Mouse (Mus musculus) R1 (cell line): Measurements from ENCODE around the gene Psmd9.
"Not testable (repeated sequence)": the region's sequence is repeated elsewhere in the genome, so short reads cannot be mapped to it uniquely, and the experiment has no call there.

Source experiments
- DNase-seq: peaks from one replicate; pipeline ENCODE4 v3.0.0-alpha.2; 2018; ENCODE audit warnings: low read depth, low spot score

Gene Psmd9

DNA sequence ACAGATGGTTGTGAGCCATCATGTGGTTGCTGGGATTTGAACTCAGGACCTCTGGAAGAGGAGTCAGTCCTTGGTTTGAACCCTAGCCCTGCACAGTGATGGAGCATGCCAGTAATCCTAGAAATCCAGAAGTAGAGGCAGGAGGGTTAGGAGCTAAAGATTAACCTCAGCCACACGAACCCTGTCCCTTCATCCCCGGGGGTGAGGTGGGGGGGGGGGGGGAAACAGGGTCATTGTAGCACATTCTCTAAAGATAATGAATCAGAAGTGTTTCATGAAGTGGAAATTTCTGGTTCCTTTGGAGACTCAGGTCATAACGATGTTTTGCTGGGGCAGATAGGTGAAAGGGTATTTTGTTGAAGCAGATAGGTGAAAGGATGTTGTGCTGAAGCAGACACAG, 21.7 kb downstream of the Psmd9 start:
- DNase-seq: no peak

DNA sequence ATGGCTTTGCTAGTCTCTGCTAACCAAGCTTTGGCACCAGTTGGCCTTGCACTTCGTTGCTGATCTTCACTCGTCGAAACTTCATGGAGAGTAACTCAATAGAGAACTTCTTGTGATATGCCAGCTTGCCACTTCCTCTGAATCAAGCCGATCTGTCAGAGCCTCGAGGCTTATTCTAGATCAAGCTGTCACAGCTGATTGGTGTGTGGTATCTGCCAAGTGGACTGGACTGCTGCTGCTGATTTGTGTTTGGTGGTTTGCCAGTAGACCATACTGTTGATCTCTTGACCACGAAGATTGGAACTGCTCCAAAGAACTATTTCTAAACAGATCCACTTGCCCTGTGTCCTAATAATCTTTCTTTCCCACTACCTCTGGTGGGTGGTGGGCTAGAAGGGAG, 22.2 kb downstream of the Psmd9 start:
- no peak for DNase-seq

DNA sequence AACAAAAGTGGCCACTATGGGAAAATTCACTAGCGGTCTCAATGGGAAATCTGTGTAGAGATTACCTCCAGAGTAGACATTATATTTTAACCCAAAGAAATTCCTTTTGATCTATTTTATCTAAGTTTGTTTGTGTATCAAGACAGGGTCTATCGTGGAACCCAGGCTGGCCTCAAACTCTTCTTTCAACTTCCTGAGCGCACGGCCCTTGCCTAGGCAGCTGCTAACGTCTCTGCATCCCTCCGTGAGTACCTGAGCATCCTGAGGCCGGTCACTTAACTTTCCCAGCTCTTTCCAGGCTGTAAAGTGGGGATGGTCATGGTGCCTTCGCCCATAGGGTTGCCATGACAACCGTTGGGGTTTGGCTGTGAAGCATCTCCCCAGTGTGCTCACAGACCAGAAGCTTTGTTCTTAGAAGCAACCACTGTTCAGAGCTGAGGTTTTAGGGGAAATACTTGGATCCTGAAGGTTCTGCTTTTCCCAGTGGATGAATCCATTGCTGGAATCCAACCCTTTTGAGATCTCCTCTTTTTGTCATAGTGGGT, 23.5 kb downstream of the Psmd9 start:
- peak; percentile 48 for DNase-seq

DNA sequence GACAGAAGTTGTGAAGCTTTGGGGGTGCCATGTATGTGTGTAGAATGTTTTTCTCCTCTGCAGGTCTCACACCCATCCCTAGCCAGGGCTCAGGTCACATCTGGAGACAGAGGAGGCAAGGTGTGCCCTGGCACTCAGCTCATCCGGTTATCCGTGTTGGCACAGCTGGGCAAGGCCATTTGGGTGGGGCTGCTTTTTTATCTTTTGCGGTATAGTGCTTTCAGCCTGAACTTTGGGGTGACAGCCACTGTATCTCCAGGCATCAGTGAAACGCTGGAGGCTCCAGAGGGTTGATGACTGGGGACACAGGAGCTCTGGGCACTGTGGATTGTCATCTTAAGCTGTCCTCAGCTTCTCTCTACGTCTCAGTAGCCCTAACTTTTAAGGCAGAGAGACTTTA, 24.2 kb downstream of the Psmd9 start:
- DNase-seq: no peak

DNA sequence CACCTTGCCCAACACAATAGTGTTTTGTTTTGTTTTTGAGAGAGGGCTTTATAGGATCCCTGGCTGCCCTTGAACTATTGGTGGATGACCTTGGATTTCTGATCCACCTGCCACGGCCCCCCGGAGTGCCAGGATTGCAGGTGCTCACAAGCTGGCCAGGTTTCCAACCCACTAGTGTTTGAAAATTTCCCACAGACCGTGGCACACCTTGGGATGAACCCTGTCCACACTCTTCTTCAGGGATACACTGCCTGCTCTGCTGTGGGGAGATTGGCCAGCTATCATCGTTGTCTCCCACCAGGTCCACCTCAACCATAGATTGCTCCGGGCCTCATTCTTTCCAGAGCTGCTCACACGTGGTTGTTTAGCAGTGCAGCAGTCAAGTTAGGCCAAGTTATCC, 25.6 kb downstream of the Psmd9 start:
- DNase-seq: no peak

DNA sequence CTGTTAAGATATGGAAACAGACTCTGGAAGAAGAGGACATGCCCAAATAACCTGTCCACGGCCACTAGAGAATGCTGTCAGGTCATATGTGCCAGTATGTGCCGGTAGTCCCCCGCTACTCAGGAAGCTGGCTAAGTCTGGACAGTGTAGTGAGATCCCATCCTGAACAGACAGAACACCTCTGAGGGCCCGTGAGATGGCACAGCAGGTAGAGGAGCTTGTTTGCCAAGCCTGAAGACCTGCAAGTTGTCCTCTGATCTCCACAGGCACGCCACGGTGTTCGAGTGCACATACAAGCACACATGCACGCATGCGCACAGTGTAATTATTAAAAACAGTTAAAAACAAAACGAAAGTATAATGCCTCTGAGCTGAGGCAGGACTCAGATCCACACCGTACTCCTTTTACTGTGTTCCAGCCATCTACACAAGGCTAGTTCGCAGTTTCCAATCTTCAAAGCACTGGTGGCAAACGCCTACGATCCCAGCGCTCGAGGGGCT, 26.3 kb downstream of the Psmd9 start:
- no peak for DNase-seq

DNA sequence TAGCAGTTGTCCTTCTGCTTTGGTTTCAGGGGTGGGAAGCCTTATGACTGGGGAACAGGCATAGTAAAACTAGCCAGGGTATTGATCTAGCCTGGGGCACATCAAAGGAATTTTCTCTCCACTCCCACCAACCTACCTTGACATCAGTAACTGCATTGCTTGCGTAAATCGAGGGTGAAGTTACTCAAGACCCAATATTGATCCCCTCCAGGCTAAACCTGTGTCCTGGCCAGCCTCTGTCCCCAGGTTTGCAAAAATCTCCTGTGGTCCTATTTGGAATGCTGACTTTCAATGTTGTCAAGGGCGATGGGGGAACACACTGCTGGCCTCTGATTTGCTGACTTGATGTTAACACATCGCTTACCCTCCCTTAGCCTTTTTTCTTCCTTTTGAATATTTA, 27.5 kb downstream of the Psmd9 start:
- DNase-seq: no peak

DNA sequence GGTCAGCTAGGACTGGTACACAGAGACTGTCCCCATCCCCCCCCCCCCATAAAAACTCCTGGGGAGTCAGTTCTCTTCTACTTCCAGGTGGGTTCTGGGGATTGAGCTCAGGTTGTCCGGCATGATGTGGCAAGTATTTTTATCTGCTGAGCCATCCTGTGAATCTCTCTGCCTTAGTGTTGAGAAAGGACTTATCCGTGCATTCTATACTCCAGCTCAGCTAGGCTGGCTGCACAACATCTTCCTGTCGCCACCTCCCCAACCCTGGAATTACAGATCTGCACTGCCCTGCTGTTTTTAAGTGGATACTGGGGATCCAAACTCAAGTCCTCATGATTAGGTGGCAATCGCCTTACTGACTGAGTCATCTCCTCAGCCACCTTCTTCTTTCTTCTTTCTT, 29.3 kb downstream of the Psmd9 start:
- DNase-seq: no peak

DNA sequence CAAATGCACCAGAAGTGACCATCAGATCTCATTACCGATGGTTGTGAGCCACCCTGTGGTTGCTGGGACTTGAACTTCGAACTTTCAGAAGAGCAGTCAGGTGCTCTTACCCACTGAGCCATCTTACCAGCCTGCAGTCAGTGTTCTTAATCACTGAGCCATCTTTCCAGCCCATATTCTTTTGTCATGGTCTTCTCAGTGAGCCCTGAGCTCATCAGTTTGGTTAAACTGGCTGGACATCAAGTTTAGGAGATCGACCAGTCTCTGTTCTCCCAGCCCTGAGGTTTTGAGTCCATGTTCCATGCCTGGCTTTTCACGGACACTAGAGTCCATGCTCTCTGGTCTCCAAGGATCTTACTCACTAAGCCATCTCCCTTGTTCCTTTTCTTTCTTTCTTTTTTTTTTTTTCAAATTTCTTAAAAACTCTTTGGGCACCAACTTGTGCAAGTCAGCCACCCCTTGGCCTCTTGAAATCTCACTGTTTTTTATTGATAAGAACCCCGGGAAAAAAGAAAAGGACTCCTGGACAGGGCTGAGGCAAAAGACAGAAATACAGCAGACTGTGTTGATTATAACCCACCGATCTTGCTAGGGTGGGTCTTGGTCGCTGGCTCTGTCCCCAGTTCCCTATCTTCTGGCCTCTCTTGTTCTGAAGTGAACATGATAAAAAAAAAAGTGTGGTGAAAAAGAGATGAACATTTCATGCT, 31.8 kb downstream of the Psmd9 start:
- not testable (repeated sequence) for DNase-seq

DNA sequence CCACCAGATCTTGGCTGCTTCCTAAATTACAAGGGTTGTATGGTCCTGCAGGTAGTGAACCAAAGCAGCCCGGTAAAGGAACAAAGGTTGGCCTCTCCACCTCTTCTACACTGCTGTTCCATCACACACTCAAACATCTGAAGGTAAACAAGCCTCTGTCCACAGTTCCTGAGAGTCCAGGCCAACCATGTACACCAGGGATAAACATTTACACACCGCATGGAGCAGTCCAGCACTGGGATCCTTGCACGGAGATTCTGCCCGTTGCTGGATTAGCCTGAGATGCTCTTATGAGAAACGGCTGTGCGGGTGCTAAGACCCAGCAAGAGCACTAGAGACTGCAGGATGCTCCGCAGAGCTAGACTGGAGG, 32.3 kb downstream of the Psmd9 start:
- no peak for DNase-seq

DNA sequence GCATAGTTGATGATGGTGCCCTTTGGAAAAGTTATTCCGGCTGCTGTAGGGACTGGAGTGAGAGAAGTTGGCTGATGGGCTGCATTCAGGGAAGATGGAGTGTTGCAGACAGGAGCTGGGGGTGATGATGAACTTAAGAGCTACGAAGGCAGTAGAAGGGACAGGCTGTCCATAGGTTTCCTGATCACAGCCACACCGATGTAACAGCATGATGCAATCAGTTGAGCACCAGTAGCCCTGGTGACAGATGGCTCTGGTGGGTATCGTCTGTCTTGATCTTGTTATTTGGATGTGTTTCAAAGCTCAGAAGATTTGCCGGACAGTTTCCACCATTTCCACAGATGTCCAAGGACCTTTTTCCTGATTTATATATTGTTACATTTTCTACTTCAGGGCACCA, 32.8 kb downstream of the Psmd9 start:
- no peak for DNase-seq

DNA sequence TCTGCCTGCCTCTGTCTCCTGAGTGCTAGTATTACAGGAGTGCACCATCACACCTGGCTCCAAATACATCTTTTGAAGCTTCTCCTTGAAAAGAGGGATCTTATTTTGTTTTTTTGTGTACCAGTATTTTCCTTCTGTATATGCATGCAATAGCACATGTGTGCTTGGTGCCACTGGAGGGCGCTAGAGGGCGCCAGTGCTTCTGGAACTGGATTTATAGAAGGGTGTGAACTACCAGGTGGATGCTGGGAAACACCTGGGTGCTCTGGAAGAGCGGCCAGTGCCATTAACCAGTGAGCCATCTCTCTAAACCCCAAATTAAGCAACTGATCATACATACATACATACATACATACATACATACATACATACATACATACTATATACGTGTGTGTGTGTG, 33.6 kb downstream of the Psmd9 start:
- DNase-seq: not testable (repeated sequence)

DNA sequence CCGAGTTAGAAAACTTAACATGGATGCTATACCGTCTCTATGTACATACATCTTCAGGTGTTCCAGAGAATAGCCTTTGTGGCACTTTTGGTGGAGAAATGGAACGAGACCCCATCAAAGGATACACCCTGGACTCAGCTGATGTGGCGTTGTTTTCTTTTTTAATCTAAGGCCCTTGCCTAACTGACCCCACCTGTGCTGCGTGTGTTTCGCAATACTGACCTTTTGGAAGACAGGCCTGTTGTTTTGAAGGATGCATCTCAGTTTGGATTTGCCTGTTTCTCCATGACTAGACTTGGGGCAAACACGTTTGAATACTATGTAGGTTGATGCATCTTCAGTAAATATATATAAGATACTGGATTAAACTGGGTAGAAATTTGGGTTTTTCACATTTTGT, 34.4 kb downstream of the Psmd9 start:
- DNase-seq: not testable (repeated sequence)

DNA sequence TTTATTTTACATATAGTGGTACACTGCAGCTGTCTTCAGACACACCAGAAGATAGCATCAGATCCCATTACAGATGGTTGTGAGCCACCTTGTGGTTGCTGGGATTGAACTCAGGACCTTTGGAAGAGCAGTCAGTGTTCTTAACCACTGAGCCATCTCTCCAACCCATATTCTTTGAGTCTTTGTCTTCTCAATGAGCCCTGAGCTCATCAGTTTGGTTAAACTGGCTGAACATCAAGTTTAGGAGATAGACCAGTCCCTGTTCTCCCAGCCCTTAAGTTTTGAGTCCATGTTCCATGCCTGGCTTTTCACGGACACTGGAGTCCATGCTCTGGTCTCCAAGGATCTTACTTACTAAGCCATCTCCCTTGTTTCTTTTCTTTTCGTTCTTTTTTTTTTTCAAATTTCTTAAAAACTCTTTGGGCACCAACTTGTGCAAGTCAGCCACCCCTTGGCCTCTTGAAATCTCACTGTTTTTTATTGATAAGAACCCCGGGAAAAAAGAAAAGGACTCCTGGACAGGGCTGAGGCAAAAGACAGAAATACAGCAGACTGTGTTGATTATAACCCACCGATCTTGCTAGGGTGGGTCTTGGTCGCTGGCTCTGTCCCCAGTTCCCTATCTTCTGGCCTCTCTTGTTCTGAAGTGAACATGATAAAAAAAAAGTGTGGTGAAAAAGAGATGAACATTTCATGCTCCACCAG, 53.3 kb downstream of the Psmd9 start:
- not testable (repeated sequence) for DNase-seq

DNA sequence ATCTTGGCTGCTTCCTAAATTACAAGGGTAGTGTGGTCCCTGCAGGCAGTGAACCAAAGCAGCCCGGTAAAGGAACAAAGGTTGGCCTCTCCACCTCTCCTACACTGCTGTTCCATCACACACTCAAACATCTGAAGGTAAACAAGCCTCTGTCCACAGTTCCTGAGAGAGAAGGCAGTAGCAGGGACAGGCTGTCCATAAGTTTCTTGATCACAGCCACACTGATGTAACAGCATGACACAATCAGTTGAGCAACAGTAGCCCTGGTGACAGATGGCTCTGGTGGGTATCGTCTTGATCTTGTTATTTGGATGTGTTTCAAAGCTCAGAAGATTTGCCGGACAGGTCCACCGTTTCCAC, 53.8 kb downstream of the Psmd9 start:
- DNase-seq: no peak

DNA sequence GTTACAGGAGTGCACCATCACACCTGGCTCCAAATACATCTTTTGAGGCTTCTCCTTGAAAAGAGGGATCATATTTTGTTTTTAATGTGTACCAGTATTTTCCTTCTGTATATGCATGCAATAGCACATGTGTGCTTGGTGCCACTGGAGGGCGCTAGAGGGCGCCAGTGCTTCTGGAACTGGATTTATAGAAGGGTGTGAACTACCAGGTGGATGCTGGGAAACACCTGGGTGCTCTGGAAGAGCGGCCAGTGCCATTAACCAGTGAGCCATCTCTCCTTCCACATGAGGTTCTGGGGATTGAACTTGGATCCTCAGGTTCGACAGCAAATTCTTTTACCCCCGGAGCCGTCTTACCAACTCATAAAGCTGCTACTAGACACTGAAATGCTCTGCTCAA, 54.6 kb downstream of the Psmd9 start:
- not testable (repeated sequence) for DNase-seq

DNA sequence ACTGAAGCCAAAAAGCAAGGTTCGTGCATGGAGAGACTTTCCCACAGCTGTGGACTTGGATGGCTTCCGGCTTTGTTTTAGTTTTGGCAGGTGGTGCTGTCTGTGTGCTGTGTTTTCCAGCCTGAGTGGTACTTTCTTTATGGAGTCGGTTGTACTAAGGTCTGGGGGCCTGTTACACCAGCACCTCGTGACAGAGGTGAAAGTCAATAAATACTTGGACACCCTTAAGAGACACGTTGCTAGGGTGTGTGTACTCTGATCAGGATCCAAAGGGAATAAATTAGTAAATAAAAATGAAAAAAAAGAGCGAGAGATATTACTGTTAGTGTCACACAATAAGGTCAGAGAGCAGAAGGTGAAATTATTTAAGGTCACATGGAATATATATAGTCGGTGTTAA, 57.6 kb downstream of the Psmd9 start:
- DNase-seq: no peak

DNA sequence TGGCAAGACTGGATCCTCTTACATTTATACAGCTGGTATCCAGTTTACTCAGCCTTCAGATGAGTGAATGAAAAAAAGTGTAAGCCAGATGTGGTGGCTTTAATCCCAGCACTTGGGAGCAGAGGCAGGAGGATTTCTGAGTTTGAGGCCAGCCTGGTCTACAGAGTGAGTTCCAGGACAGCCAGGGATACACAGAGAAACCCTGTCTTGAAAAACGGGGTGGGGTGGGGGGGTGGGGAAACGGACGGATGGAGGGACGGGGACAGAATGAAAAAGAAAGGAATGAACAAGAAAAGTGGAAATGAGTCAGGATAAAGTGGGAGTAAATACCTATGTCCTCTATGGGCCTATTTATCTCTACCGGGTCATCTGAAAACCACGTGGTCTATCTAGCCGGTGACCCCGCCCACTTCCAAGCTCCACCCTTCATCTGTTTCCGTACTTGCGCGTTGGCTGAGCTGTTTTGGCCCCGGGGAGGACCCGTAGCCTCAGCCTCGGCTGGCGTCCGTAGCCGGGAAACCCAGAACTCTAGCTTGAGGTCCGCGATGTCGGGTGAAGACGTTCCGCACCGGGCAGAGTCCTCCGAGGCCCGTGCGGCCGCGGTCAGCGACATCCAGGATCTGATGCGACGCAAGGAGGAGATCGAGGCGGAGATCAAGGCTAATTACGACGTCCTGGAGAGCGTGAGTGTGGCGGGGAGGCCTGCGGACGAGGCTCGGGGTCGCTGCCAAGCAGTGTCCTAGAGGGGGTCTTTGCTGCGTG, 58.7 kb downstream of the Psmd9 start:
- DNase-seq: peak; percentile 97

DNA sequence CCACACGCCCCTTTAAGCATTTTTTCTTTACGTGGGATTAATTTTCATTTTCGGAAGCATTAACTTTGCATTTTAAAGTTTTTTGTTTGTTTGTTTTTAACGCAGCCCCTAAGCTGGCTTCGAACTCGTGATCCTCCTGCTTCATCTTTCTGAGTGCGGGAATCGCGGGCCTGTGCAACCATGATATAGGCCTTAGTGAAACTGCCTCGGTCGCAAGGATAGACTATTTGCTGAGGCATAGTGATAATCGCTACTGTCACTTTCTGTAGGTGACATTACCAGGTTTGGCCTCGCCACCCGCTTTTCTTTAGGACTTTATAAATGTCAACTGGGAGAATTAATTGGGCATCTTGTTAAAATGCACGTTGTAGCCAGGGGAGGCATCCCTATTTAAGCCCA, 59.3 kb downstream of the Psmd9 start:
- DNase-seq: peak; percentile 34

DNA sequence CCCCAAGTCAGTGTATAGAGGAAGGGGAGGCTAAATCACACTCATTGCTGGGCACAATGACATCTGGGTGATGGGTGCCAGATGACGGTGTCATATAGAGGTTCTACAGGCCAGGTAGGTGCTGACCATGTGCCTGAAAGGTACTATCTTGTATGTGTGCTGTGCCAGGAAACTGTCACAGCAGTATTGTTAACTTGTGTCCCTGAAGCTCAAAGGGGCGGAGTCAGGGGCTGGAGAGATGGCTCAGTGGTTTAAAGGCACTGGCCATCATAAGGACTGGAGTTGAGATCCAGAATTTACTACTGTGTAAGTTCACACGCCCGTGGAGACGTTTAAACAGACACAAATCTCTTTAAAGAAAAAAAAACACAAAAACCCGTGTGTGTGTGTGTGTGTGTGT, 60.1 kb downstream of the Psmd9 start:
- DNase-seq: no peak

DNA sequence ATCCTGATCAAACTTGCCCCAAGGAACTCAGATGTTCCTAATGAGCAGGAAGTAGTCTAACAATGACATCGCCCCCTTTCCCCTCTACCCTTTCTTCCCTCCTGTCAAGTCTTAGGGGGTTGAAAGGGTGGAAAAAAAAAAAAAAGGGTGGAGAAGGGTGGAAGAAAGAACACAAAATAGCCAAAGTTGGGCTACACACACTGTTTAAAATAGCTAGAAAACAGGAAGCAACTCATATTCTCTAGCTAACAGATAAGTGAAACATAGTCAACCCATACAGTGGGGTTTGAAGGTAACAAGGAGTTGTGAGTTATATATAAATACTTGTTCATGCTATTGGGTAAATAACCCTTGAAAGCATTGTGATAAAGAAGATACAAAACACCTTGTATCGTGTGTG, 63.0 kb downstream of the Psmd9 start:
- DNase-seq: no peak

DNA sequence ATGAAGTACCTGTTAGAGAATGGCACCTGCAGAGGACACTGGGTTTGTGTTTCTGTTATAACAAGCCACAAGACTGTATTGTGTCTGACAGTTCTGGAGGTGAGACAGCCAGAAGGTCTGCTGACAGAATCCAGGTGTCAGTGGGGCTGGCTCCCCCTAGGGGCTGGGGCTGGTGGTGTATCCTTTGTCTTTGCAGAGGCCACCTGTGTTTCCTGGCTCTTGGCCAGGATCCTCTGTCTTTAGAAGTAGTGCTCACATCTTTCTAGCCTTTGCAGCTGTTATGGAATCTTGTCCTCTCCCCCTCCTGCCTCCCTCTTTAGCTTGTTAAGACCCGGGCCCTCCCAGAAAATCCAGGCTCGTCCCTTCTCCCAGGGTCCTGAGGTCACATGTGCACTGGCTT, 66.5 kb downstream of the Psmd9 start:
- peak; percentile 79 for DNase-seq
